Mouse (Mus musculus) limb, embryonic 14.5 days (tissue): Measurements from ENCODE around the gene Pus7l. TPM values are rescaled to one million over a fixed set of nuclear protein-coding genes. Genes with fewer than 3 reads are reported as not detected.

Experiments used
- ATAC-seq: fragments of 200-750 bp; cut with Nextera tagmentation; 2 replicates; pipeline ENCODE4 v1.8.0; 2017; ENCODE audit warnings: low read depth, moderate number of reproducible peaks, moderate TSS enrichment; ENCODE audit not compliant: low FRiP score
- DNase-seq: peaks from one replicate; pipeline ENCODE4 v3.0.0-alpha.2; 2015; ENCODE audit warnings: low spot score
- H3K27ac ChIP-seq: fragments of 300-500 bp; sonication (generic); replicated peaks from 2 replicates; pipeline ENCODE4 v1.5.1; 2014; ENCODE audit warnings: low read depth, mild to moderate bottlenecking, low read length, moderate library complexity, mixed read lengths
- H3K27me3 ChIP-seq: fragments of 300-500 bp; sonication (generic); 2 replicates; pipeline ENCODE4 v1.6.1; 2014; ENCODE audit warnings: low read length, mixed read lengths; ENCODE audit not compliant: control insufficient read depth, insufficient read depth
- H3K36me3 ChIP-seq: fragments of 300-500 bp; sonication (generic); 2 replicates; pipeline ENCODE4 v1.6.1; 2014; ENCODE audit warnings: mild to moderate bottlenecking, low read length, moderate library complexity, mixed read lengths; ENCODE audit not compliant: control insufficient read depth, insufficient read depth
- H3K4me1 ChIP-seq: fragments of 300-500 bp; sonication (generic); 2 replicates; pipeline ENCODE4 v1.6.1; 2014; ENCODE audit warnings: antibody characterized with exemption, low read length, mixed read lengths; ENCODE audit not compliant: control insufficient read depth, insufficient read depth
- H3K4me2 ChIP-seq: fragments of 300-500 bp; sonication (generic); replicated peaks from 2 replicates; pipeline ENCODE4 v1.6.1; 2014; ENCODE audit warnings: low read depth, mild to moderate bottlenecking, low read length, moderate library complexity; ENCODE audit not compliant: severe bottlenecking
- H3K4me3 ChIP-seq: fragments of 300-500 bp; sonication (generic); replicated peaks from 2 replicates; pipeline ENCODE4 v1.5.1; 2014; ENCODE audit warnings: low read length
- H3K9ac ChIP-seq: fragments of 300-500 bp; sonication (generic); 2 replicates; pipeline ENCODE4 v1.6.1; 2014; ENCODE audit warnings: mild to moderate bottlenecking, low read depth, low read length, moderate library complexity; ENCODE audit not compliant: severe bottlenecking
- H3K9me3 ChIP-seq: fragments of 300-500 bp; sonication (generic); 2 replicates; pipeline ENCODE4 v1.6.1; 2016; ENCODE audit warnings: low read length; ENCODE audit not compliant: control insufficient read depth
- POLR2A ChIP-seq: fragments of 200-500 bp; IDR thresholded peaks from 2 replicates; pipeline ENCODE4 v1.8.0; 2012; ENCODE audit warnings: inconsistent platforms, mild to moderate bottlenecking, moderate library complexity, borderline replicate concordance; ENCODE audit not compliant: insufficient read depth, insufficient read length; ENCODE audit errors: extremely low read depth
- WGBS: fragments of 180-500 bp; shearing (Covaris S2); extraction: QIAGEN DNeasy Blood & Tissue Kit; methylation state at CpG from one replicate; pipeline ENCODE4 v1.1.7; 2014; 5-methylcytosine and 5-hydroxymethylcytosine counted together
- polyA plus RNA-seq, 2 experiments: library from polyadenylated mRNA; depleted of rRNA in 1 of 2; stranded (reverse) in 1 of 2; unstranded in 1 of 2; fragments of >200 nt; fragmentation: Nextera tagmentation in 1 of 2; extraction: Ambion mirVana in 1 of 2; gene quantifications; 2 replicates each; pipeline versions ENCODE4 v1.2.1 to v1.2.3; 2012 to 2014

The Pus7l gene
- polyA plus RNA-seq (2012; rRNA removed), result 8.4 and 8.7 TPM in 2 replicates
- 8.8 and 10.2 TPM in 2 replicates for polyA plus RNA-seq (2014; fragmentation: Nextera tagmentation; extraction: Ambion mirVana)

GRCm38 (mm10) chr15:94543409-94544051 is at the start of gene Pus7l, which contains the start of gene Irak4:
TSS of gene Pus7l (minus strand) at chr15:94543547.
TSS of gene Irak4 (plus strand) at chr15:94543643.
- Histone ChIP-seq H3K4me3 (peak within 1 kb of the TSS; percentile 64), H3K36me3 (no peaks in the 10 kb centered on the region), H3K9me3 (no peaks in the 10 kb centered on the region), H3K9ac (peak within 1 kb of the TSS; percentile 75), H3K4me2 (peak within 1 kb of the TSS; percentile 83), H3K27me3 (no peaks in the 10 kb centered on the region), H3K4me1 (peaks cover 7% of the 10 kb centered on the region), H3K27ac (peak within 1 kb of the TSS; percentile 71)
- peak; percentile 23; the same call in 1 of the 2 replicates for TF ChIP-seq POLR2A
- DNase-seq (peak; percentile 95), ATAC-seq (peak; percentile 98)
- 3% methylated on average over 38 of the region's 45 CpGs for WGBS

GRCm38 (mm10) chr15:94591356-94591755 is 48.0 kb upstream of the Pus7l start:
- Histone ChIP-seq H3K4me1 (peaks cover 9% of the 10 kb centered on the region; the same call in 1 of the 2 replicates), H3K9me3 (no peaks in the 10 kb centered on the region), H3K27ac (no peak overlapping the region), H3K9ac (no peak overlapping the region), H3K36me3 (0 out of 2 replicates have a peak, but pooled peaks cover under 1% of the 10 kb centered on the region), H3K4me2 (no peak overlapping the region), H3K4me3 (no peak overlapping the region), H3K27me3 (no peaks in the 10 kb centered on the region)
- ATAC-seq (no peak), DNase-seq (peak; percentile 20)
- TF ChIP-seq POLR2A, result no peak
- WGBS, result 51% methylated on average over 4 of the region's 4 CpGs

DNA sequence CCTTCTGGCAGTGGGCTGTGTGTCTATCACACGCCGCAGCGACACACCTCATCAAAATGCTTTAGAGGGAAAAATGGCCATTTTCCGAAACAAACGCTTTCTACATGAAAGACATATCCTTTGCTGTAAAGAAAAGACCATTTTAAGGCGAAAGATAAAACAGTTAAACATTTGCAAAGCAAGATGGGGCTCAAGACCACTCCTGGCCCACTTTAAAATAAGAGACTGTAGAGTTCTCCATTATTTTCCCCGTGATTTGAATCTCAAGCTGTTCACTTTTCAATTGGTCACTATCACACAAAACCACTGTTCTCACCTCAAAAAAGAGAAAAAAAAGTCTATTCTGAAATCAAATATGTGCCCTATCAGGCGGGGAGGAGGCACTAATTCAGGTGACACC is 46.7 kb upstream of the Pus7l start:
- no peak; the same call in 1 of the 2 replicates for ATAC-seq
- no peaks in the 10 kb centered on the region for H3K9me3 ChIP-seq
- H3K36me3 ChIP-seq, result peaks cover 9% of the 10 kb centered on the region
- TF ChIP-seq POLR2A, result no peak
- H3K27me3 ChIP-seq, result no peaks in the 10 kb centered on the region
- H3K4me1 ChIP-seq, result peaks cover 9% of the 10 kb centered on the region; the same call in 1 of the 2 replicates
- H3K27ac ChIP-seq, result no peak overlapping the region
- peak overlapping the region; percentile 34; the same call in 1 of the 2 replicates for H3K9ac ChIP-seq
- 14% methylated on average over 8 of the region's 8 CpGs for WGBS
- H3K4me3 ChIP-seq, result peak overlapping the region; percentile 92
- DNase-seq, result no peak
- peak overlapping the region; percentile 51 for H3K4me2 ChIP-seq

DNA sequence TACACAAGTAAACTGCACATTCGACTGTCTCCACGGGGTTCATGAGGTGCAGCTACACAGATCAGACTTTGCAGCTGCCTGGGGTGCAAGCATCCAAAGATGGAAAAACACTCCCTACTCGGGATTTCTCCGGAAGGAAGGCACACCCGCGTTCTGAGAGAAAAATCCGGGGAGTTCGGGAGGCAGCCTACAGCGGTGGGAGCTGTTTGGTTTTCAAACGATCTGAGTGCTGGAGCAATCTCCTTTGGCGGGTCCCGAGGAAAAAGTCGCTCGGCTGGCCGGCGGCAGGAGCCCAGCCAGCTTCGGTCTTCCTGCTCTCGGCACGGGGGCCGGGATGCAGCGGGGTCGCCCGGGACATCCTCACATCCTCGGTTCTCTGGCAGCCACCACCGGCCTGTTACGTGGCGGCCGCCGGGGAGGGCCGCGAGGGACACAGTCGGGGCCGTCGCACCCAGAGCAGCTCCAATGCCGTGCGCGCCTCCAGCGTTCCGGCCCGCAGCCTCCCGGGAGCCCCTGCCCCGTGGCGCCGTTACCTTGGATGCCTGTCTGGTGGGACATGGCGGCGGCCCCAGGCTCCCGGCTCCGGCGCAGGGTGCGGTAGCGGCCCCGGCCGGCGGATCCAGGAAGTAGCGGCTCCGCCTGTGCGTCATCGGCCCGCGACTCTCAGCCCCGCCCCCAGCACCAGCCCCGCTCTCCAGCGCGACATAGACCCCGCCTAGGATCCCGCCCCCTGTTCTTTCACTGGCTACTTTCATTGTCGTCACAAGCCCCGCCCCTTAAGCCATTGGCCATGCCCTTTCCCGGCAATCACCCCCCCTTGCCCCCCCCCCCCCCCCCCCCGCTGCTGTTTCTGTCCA is 46.1 kb upstream of the Pus7l start, which contains the start of gene Twf1:
Gene Twf1, minus strand, starts transcription at position 671 of the 857 bp plus-strand sequence.
- H3K27ac ChIP-seq, result peak within 1 kb of the TSS; percentile 62
- TF ChIP-seq POLR2A, result 0 out of 2 replicates have a peak, but pooled peaks have one; percentile 37
- peaks cover 15% of the 10 kb centered on the region for H3K36me3 ChIP-seq
- no peaks in the 10 kb centered on the region for H3K27me3 ChIP-seq
- DNase-seq, result peak; percentile 98
- H3K9me3 ChIP-seq, result no peaks in the 10 kb centered on the region
- peak within 1 kb of the TSS; percentile 77 for H3K4me2 ChIP-seq
- peak within 1 kb of the TSS; percentile 88 for H3K9ac ChIP-seq
- peaks cover 9% of the 10 kb centered on the region; the same call in 1 of the 2 replicates for H3K4me1 ChIP-seq
- under 1% methylated on average over 31 of the region's 70 CpGs for WGBS
- peak; percentile 99 for ATAC-seq
- H3K4me3 ChIP-seq, result peak within 1 kb of the TSS; percentile 92
